Mouse (Mus musculus) left cerebral cortex, adult 2 months (tissue): Measurements from ENCODE around the gene Prrc2c. TPM values are rescaled to one million over a fixed set of nuclear protein-coding genes. Genes with fewer than 3 reads are reported as not detected.
"Not testable (repeated sequence)": the region's sequence is repeated elsewhere in the genome, so short reads cannot be mapped to it uniquely, and the experiment has no call there.

Experiments
- DNase-seq, 2 experiments: peaks; one replicate each; pipeline ENCODE4 v3.0.0; 2021 to 2022; ENCODE audit warnings: low spot score in 2 of 2, mixed read lengths in 1 of 2; ENCODE audit errors: extremely low spot score in 1 of 2
- H3K27ac ChIP-seq: fragments of 200-600 bp; 2 replicates; pipeline ENCODE4 v1.8.1; 2022
- H3K4me3 ChIP-seq: fragments of 200-600 bp; 2 replicates; pipeline ENCODE4 v1.8.1; 2022
- CTCF ChIP-seq: fragments of 200-600 bp; IDR thresholded peaks from 2 replicates; pipeline ENCODE4 v1.8.1; 2022; ENCODE audit warnings: antibody characterized with exemption, mild to moderate bottlenecking, moderate library complexity
- intact Hi-C: fragments of 180-260 bp; cut with DNase I; formaldehyde crosslinking; loops from one replicate; pipeline ENCODE4 v1.15.1; 2025
- long read RNA-seq, 2 experiments: library from polyadenylated mRNA; stranded (forward); transcript quantifications; one replicate each; pipeline ENCODE4 v2.0.0; 2021; ENCODE audit warnings: borderline mapping rate in 2 of 2
- total RNA-seq, 2 experiments: library from RNA; stranded (reverse); gene quantifications; 2 replicates each; pipeline ENCODE4 v1.2.3; 2021

Prrc2c gene
- total RNA-seq: 100 to 1,000 TPM; 218 to 220 TPM
- long read RNA-seq, experiment 1, partial matches to known transcripts: 24 of 24 reads
- long read RNA-seq, experiment 1, other reads (novel, unspliced or antisense): 0 of 24 reads
- long read RNA-seq, experiment 2, partial matches to known transcripts: 0 of 17 reads
- long read RNA-seq, experiment 2, other reads (novel, unspliced or antisense): 17 of 17 reads

DNA sequence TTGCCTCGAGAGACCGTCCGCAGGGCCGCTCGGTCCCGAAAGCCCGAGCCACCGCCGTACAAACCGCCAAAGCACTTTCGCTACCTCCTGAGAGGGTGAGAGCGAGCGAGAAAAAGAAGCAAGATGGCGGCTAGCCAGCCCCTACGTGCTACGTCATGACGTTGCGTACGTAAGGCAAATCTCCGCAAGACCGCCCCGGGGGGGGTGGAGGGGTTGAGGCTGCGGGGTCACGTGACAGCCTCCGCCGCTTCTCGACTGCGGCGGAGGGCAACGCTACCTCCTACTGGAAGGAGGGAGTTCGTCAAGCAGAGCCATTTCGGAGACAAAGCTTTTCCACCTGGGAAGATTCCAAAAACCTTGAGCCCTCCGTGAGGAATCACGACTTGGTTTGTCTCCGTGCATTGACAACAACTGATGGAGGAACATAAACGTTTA, at the start of gene Prrc2c:
Gene Prrc2c (minus strand): TSS at position 156 of the 435 bp plus-strand sequence.
- intact Hi-C loops: no loop called here
- Histone ChIP-seq H3K27ac (peak within 1 kb of the TSS; percentile 90), H3K4me3 (peak within 1 kb of the TSS; percentile 86)
- peak; percentile 98 to 99 for DNase-seq
- TF ChIP-seq CTCF: peak; percentile 57

GRCm38 (mm10) chr1:162785222-162785621, 44.9 kb upstream of the Prrc2c start:
- Histone ChIP-seq H3K27ac (no peak overlapping the region), H3K4me3 (no peak overlapping the region)
- no peak for TF ChIP-seq CTCF
- DNase-seq: no peak
- intact Hi-C loops: no loop called here

DNA sequence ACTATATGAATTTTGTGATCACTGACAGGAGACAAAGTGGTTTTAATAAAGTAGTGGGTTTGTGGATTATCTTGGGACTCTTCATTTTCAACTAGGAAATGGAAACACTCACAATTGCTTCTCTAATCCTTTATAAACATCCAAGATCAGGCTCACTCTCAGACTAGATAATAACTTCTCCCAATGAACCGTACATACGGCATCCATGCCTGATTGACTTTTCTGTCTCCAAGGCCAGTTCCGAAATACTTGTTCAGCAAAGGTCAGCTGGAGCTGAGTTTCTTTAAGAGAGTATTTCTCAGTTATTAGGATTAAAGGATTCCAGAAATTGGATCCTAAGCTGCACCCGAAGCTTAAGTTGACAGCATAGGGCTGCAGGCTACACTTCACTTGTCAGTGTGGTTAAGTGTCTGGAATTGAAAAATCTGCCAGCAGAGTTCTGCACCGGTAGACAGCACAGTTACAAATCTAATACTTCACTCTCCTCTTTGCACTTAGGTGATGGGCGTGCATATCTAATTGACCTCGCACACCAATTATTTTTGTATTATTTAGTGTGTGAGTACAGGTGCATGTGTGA, 43.4 kb upstream of the Prrc2c start:
- H3K27ac ChIP-seq: no peak overlapping the region
- intact Hi-C loops: no loop called here
- no peak for DNase-seq
- H3K4me3 ChIP-seq: no peak overlapping the region
- TF ChIP-seq CTCF: no peak

DNA sequence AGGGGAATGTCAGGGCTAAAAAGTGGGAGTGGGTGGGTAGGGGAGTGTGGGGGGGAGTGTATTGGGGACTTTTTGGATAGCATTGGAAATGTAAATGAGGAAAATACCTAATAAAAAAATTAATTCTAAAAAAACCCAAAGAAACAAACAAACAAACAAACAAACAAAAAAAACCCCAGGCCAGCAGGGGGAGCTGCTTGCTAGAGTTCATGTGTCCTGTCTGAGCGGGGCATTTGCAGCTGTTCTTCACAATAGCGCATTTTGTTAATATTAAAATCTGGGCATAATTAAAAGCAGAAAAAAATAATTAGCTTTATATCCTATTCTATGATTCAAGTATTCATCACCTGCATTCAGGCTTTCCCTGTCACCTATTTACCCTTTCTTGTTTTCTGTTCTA, 40.7 kb upstream of the Prrc2c start:
- DNase-seq, H3K27ac ChIP-seq, H3K4me3 ChIP-seq, intact Hi-C loops: not testable (repeated sequence)
- TF ChIP-seq CTCF: peak; percentile 21

GRCm38 (mm10) chr1:162777943-162778538, 37.7 kb upstream of the Prrc2c start:
- DNase-seq: no peak
- Histone ChIP-seq H3K4me3 (no peak overlapping the region), H3K27ac (no peak overlapping the region)
- no peak for TF ChIP-seq CTCF
- intact Hi-C loops: no loop called here

GRCm38 (mm10) chr1:162773661-162774060, 33.3 kb upstream of the Prrc2c start:
- H3K4me3 ChIP-seq: no peak overlapping the region
- no peak for DNase-seq
- intact Hi-C loops: no loop called here
- no peak overlapping the region for H3K27ac ChIP-seq
- no peak for TF ChIP-seq CTCF

GRCm38 (mm10) chr1:162771617-162772360, 31.4 kb upstream of the Prrc2c start:
- DNase-seq: no peak
- Histone ChIP-seq H3K4me3 (no peak overlapping the region), H3K27ac (no peak overlapping the region)
- TF ChIP-seq CTCF: no peak
- intact Hi-C loops: no loop called here

DNA sequence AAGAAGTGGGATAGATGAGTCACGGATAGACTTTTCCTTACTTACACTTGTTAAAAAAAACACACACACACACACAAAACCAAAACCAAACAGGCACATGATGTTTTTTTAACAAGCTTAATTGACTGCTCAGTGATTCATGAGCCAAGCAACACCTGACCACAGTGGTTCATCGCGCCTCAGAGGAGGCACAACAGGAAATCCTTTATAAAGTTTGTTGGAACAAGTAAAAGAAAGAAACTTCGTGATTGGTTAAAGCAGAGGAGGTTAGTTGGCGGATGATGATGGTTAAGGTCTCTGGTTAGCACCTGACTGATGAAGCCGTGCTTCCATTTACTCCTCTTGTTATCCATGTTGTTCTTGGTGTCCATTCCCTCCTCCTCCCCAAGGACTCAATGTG, 11.7 kb upstream of the Prrc2c start:
- no peak for TF ChIP-seq CTCF
- Histone ChIP-seq H3K27ac (no peak overlapping the region), H3K4me3 (no peak overlapping the region)
- intact Hi-C loops: no loop called here
- DNase-seq: no peak

DNA sequence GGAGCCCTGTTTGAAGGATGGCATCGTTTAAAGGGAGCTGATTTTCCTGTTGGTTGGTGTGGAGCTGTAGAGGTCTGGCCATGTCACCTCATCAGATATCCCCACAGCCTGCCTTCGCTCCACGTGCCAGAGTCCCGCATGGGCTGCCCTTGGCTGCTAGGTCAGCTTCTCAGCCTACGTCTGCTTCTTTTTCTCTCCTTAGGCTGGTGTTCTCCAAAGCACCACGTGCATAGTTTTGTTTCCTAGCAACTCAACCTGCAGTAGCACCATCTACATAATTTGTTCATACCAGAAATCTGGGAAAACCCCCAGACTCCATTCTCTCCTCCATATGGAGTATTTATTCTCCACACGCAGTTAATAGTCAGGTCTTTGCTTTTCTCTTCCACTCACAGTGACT, 9.3 kb upstream of the Prrc2c start:
- TF ChIP-seq CTCF: no peak
- intact Hi-C loops: no loop called here
- no peak overlapping the region for H3K27ac ChIP-seq
- no peak overlapping the region for H3K4me3 ChIP-seq
- DNase-seq: no peak

- no peak for DNase-seq
- Histone ChIP-seq H3K27ac (no peak overlapping the region), H3K4me3 (no peak overlapping the region)
- intact Hi-C loops: no loop called here
- TF ChIP-seq CTCF: no peak
These were observed 8.4 kb upstream of the Prrc2c start for GRCm38 (mm10) chr1:162748761-162749160.

- DNase-seq: no peak
- TF ChIP-seq CTCF: no peak
- Histone ChIP-seq H3K27ac (peak overlapping the region; percentile 90), H3K4me3 (peak overlapping the region; percentile 86)
- intact Hi-C loops: loop anchor here (5.0 to 10.0 kb wide), 2 partner anchors 325 to 1182 kb away; no protein-coding TSS in a partner anchor
These were observed 443 bp downstream of the Prrc2c start for GRCm38 (mm10) chr1:162739831-162740394.

DNA sequence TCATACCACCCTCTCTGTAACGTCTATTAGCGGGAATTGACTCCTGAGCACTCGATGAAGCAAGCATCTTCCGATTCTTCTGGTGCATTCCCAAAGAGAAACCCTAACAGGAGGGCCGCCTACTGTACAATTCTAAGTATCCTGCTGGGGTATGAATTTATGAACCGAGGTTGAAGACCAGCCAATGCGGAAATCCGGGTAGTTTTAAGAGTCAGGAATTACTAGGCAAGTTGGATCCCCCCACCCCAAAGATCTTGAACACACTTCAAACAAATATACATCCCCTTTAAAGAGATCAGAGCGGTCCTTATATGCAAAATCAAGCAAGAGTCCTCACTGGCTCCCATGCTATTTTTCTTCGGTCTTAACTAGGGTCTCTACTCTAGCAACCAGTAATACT, 950 bp downstream of the Prrc2c start:
- Histone ChIP-seq H3K4me3 (peak overlapping the region; percentile 86), H3K27ac (peak overlapping the region; percentile 90)
- DNase-seq: no peak
- no peak; the same call in 1 of the 2 replicates for TF ChIP-seq CTCF
- intact Hi-C loops: loop anchor here (5.0 to 10.0 kb wide), 2 partner anchors 325 to 1183 kb away; no protein-coding TSS in a partner anchor
